ENCODE assay signal across 8 mouse cellular contexts in the genomic region with DNA sequence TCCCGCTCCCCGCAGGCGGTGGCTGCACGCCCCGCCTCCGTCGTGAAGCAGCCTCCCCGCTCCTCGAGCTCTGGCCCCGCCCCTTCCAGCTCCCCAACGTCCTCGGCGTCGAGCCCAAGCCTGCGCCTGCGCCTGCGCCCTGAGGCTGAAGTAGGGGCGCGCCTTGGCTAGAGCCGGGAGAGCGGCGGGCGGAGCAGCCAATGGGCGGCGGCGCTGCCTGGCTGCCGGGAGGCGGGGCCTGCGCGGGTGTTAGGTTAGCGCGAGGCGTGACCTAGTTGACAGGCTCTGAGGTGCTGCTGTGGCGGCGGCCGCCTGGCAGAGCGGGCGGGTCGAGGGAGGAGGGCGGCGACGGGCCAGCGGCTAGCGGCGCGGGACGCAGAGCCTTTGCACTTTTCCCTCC. TPM values are rescaled to one million over a fixed set of nuclear protein-coding genes. Genes with fewer than 3 reads are reported as not detected.
DNase-seq lines count a peak whose midpoint lies in the region; ATAC-seq lines count a peak whose summit lies in the region.

A gene (plus strand): TSS at position 131 of the 400 bp plus-strand sequence.

- H3K4me3 ChIP-seq in forebrain, embryonic 15.5 days, result peak within 1 kb of the TSS; percentile 89
- H3K4me3 ChIP-seq in liver, embryonic 16.5 days (ENCODE audit: low read depth, low read length), result peak within 1 kb of the TSS; percentile 70
- peak within 1 kb of the TSS; percentile 80 for H3K4me3 ChIP-seq in neural tube, embryonic 13.5 days

- H3K36me3 ChIP-seq in forebrain, embryonic 15.5 days, result no peaks in the 10 kb centered on the region
- no peaks in the 10 kb centered on the region for H3K36me3 ChIP-seq in liver, embryonic 16.5 days (ENCODE audit: control insufficient read depth, insufficient read depth)
- no peaks in the 10 kb centered on the region for H3K36me3 ChIP-seq in neural tube, embryonic 13.5 days

- H3K9me3 ChIP-seq in forebrain, embryonic 15.5 days, result no peaks in the 10 kb centered on the region
- H3K9me3 ChIP-seq in liver, embryonic 16.5 days (replicated peaks; ENCODE audit: control insufficient read depth, low read length), result no peaks in the 10 kb centered on the region
- H3K9me3 ChIP-seq in neural tube, embryonic 13.5 days, result no peaks in the 10 kb centered on the region

- intact Hi-C loops in heart, postnatal 14 days (cut with DNase I), result no loop called here

- peaks cover 15% of the 10 kb centered on the region; the same call in 1 of the 2 replicates for H3K4me1 ChIP-seq in forebrain, embryonic 15.5 days
- H3K4me1 ChIP-seq in liver, embryonic 16.5 days (ENCODE audit: control insufficient read depth, low read depth, low read length), result peaks cover 8% of the 10 kb centered on the region
- H3K4me1 ChIP-seq in neural tube, embryonic 13.5 days (replicated peaks), result peaks cover 14% of the 10 kb centered on the region

- peak; percentile 99 for ATAC-seq in forebrain, embryonic 15.5 days (replicated peaks)
- ATAC-seq in liver, embryonic 16.5 days (ENCODE audit: low read depth), result peak; percentile 98
- peak; percentile 100 for ATAC-seq in neural tube, embryonic 13.5 days (ENCODE audit: low read depth)

- peak; percentile 98 for DNase-seq in ES-CJ7 (ENCODE audit: low read depth, low spot score)
- DNase-seq in cerebellum, adult 18-20 months, result peak; percentile 99 to 100
- DNase-seq in heart, postnatal 14 days, result peak; percentile 98
- DNase-seq in large intestine, adult 2 months (ENCODE audit: low read depth, low spot score), result peak; percentile 91
- peak; percentile 93 for DNase-seq in telencephalon, adult 2 months (ENCODE audit: low read depth, low spot score)

- H3K27me3 ChIP-seq in forebrain, embryonic 15.5 days, result no peaks in the 10 kb centered on the region
- H3K27me3 ChIP-seq in liver, embryonic 16.5 days (ENCODE audit: control insufficient read depth, insufficient read depth, low read depth, low read length), result peaks cover 16% of the 10 kb centered on the region
- no peaks in the 10 kb centered on the region for H3K27me3 ChIP-seq in neural tube, embryonic 13.5 days

- H3K27ac ChIP-seq in forebrain, embryonic 15.5 days (replicated peaks), result peak within 1 kb of the TSS; percentile 72
- no peak within 1 kb of the TSS for H3K27ac ChIP-seq in liver, embryonic 16.5 days (ENCODE audit: low read length)
- peak within 1 kb of the TSS; percentile 81 for H3K27ac ChIP-seq in neural tube, embryonic 13.5 days (replicated peaks)

- WGBS in forebrain, embryonic 15.5 days, result 0% methylated on average over 34 of the region's 47 CpGs
- under 1% methylated on average over 46 of the region's 47 CpGs for WGBS in large intestine, adult 2 months
- 0% methylated on average over 44 of the region's 47 CpGs for WGBS in liver, embryonic 16.5 days (ENCODE audit: insufficient replicate concordance)
- under 1% methylated on average over 47 of the region's 47 CpGs for WGBS in neural tube, embryonic 13.5 days

- peak within 1 kb of the TSS; percentile 90 for H3K4me2 ChIP-seq in forebrain, embryonic 15.5 days (replicated peaks)
- peak within 1 kb of the TSS; percentile 98 for H3K4me2 ChIP-seq in liver, embryonic 16.5 days (ENCODE audit: low read depth, low read length)
- H3K4me2 ChIP-seq in neural tube, embryonic 13.5 days, result peak within 1 kb of the TSS; percentile 90

- peak within 1 kb of the TSS; percentile 75 for H3K9ac ChIP-seq in forebrain, embryonic 15.5 days (replicated peaks)
- H3K9ac ChIP-seq in liver, embryonic 16.5 days (ENCODE audit: low read depth, low read length), result peak within 1 kb of the TSS; percentile 64
- H3K9ac ChIP-seq in neural tube, embryonic 13.5 days, result peak within 1 kb of the TSS; percentile 84

RNA-seq across cellular contexts. Expression of the gene that starts here (rescaled TPM):
- 90.6 and 93.1 TPM in 2 replicates for polyA plus RNA-seq in forebrain, embryonic 15.5 days (2015; fragmentation: Nextera tagmentation; extraction: Ambion mirVana)
- total RNA-seq in heart, postnatal 14 days (2021), result 10 to 100 TPM in 1 of 2 experiments, 1 to 10 TPM in 1; 9.9 to 10.1 TPM
- polyA plus RNA-seq in large intestine, adult 2 months (2012; rRNA removed), result 1.9 and 2.3 TPM in 2 replicates
- polyA plus RNA-seq in liver, embryonic 16.5 days (2015; fragmentation: Nextera tagmentation; extraction: Ambion mirVana), result 5.5 and 5.6 TPM in 2 replicates
- 66.2 and 78.9 TPM in 2 replicates for polyA plus RNA-seq in neural tube, embryonic 13.5 days (2015; fragmentation: Nextera tagmentation; extraction: Ambion mirVana)

Comparison
In these comparisons a context has a peak if more than half of its experiments do, and no peak if none do; other contexts are left out.
1. RNA of the gene that starts here (polyA plus RNA-seq): 90.6 to 93.1 TPM in forebrain, embryonic 15.5 days and 66.2 to 78.9 TPM in neural tube, embryonic 13.5 days; 5.5 to 5.6 TPM in liver, embryonic 16.5 days and 1.9 to 2.3 TPM in large intestine, adult 2 months; every median in the first group is over 10 times any median in the second.
2. Peak in every context shown above with its lines, with median percentiles within 50 percentile points of each other: DNase-seq, ATAC-seq, H3K4me2 ChIP-seq, H3K4me3 ChIP-seq and H3K9ac ChIP-seq.